Mouse (Mus musculus) neural tube, embryonic 14.5 days (tissue): Measurements from ENCODE around the gene Slc25a51. TPM values are rescaled to one million over a fixed set of nuclear protein-coding genes. Genes with fewer than 3 reads are reported as not detected.
"Not testable (repeated sequence)": the region's sequence is repeated elsewhere in the genome, so short reads cannot be mapped to it uniquely, and the experiment has no call there.

Experiments
- ATAC-seq: fragments of 200-750 bp; cut with Nextera tagmentation; 2 replicates; pipeline ENCODE4 v1.8.0; 2017; ENCODE audit warnings: low read depth, mild to moderate bottlenecking, moderate TSS enrichment, moderate library complexity
- H3K27ac ChIP-seq: fragments of 300-500 bp; sonication (generic); 2 replicates; pipeline ENCODE4 v1.5.1; 2014; ENCODE audit warnings: low read depth, mild to moderate bottlenecking, control low read depth, low read length, moderate library complexity, mixed read lengths
- H3K27me3 ChIP-seq: fragments of 300-500 bp; sonication (generic); 2 replicates; pipeline ENCODE4 v1.6.1; 2014; ENCODE audit warnings: low read length; ENCODE audit not compliant: control insufficient read depth, insufficient read depth
- H3K36me3 ChIP-seq: fragments of 300-500 bp; sonication (generic); 2 replicates; pipeline ENCODE4 v1.6.1; 2014; ENCODE audit warnings: low read length, mixed read lengths; ENCODE audit not compliant: control insufficient read depth, insufficient read depth
- H3K4me1 ChIP-seq: fragments of 300-500 bp; sonication (generic); 2 replicates; pipeline ENCODE4 v1.6.1; 2014; ENCODE audit warnings: low read length; ENCODE audit not compliant: control insufficient read depth, insufficient read depth
- H3K4me2 ChIP-seq: fragments of 300-500 bp; sonication (generic); 2 replicates; pipeline ENCODE4 v1.6.1; 2014; ENCODE audit warnings: mild to moderate bottlenecking, low read depth, low read length, control low read depth
- H3K4me3 ChIP-seq: fragments of 300-500 bp; sonication (generic); 2 replicates; pipeline ENCODE4 v1.5.1; 2014; ENCODE audit warnings: low read depth, low read length, control low read depth, mixed read lengths
- H3K9ac ChIP-seq: fragments of 300-500 bp; sonication (generic); replicated peaks from 2 replicates; pipeline ENCODE4 v1.6.1; 2014; ENCODE audit warnings: low read depth, mild to moderate bottlenecking, control low read depth, low read length, mixed read lengths
- H3K9me3 ChIP-seq: fragments of 300-500 bp; sonication (generic); 2 replicates; pipeline ENCODE4 v1.6.1; 2016; ENCODE audit warnings: low read length; ENCODE audit not compliant: control insufficient read depth
- WGBS: fragments of 180-500 bp; shearing (Covaris S2); extraction: QIAGEN DNeasy Blood & Tissue Kit; methylation state at CpG from one replicate; pipeline ENCODE4 v1.1.7; 2014; 5-methylcytosine and 5-hydroxymethylcytosine counted together
- polyA plus RNA-seq: library from polyadenylated mRNA; unstranded; fragments of >200 nt; fragmentation: Nextera tagmentation; extraction: Ambion mirVana; gene quantifications from 2 replicates; pipeline ENCODE4 v1.2.1, GENCODE M21; 2014

The Slc25a51 gene
- polyA plus RNA-seq, 1 experiment from 2014 or later: 72.3 TPM

DNA sequence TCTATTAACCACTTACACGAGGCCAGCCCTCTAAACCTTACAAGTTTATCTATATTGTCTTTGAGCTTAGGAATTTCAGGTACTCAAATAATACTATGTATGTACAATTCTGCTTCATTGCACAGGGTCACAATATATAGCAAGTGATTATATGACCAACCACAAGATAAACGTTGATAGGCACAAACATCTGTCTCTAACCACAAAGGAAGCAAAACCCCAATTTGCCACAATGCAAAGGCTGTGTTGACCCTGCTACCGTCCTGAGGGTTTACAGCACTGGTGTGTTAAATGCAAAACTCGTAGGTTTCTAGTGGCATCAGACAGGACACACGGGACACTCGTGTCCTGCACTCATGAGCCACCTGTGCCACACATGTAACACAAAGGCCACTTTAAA is 12.4 kb downstream of the Slc25a51 start:
- not testable (repeated sequence) for H3K27me3 ChIP-seq, ATAC-seq, H3K9ac ChIP-seq, H3K27ac ChIP-seq, H3K4me1 ChIP-seq, H3K4me3 ChIP-seq, H3K9me3 ChIP-seq, H3K4me2 ChIP-seq
- 88% methylated on average over 6 of the region's 6 CpGs for WGBS
- H3K36me3 ChIP-seq: peaks cover 18% of the 10 kb centered on the region

DNA sequence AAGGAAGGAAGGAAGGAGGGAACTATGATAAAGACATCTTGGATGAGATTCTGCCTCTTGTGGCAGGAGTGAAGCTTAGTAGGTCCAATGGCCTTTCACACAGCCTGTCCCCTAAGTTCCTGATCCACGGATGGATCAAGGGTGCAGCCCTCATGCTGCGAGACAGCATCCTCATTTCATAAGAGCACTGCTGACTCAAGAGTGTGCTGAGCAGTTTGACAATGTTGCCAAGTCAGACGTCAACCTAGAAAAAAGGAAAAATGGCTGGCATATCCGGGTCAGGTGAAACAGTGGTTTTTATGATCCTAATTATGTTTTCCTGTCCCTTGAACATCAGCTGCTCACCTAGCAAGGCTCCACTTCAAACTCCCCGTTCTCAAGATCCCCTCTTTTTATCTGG is 14.9 kb downstream of the Slc25a51 start:
- 90% methylated on average over 5 of the region's 5 CpGs for WGBS
- H3K9ac ChIP-seq: no peak overlapping the region
- peaks cover 6% of the 10 kb centered on the region for H3K36me3 ChIP-seq
- no peak overlapping the region for H3K27ac ChIP-seq
- no peak overlapping the region for H3K4me2 ChIP-seq
- no peak for ATAC-seq
- H3K4me1 ChIP-seq: no peaks in the 10 kb centered on the region
- no peak overlapping the region for H3K4me3 ChIP-seq
- no peaks in the 10 kb centered on the region for H3K27me3 ChIP-seq
- no peaks in the 10 kb centered on the region for H3K9me3 ChIP-seq

DNA sequence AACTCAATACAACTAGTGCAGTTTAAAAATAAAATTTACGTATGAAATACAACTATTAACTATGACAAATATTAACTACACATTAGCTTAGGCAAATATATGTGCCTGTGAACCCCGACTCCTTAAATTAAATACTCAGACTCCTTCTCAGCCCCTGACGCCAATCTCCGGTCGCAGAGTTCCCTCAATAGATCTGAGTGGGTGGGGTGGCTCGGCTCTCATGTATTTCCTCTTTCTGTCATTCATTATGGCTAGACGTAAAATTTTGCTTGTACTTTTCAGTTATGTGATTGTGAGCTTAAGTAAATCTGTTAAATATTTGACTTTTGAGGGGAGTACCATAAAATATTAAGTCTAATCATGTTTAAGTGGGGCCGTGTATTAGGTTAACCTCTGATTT is 15.6 kb downstream of the Slc25a51 start:
- H3K4me3 ChIP-seq: no peak overlapping the region
- no peak overlapping the region for H3K27ac ChIP-seq
- no peak overlapping the region for H3K9ac ChIP-seq
- no peaks in the 10 kb centered on the region for H3K27me3 ChIP-seq
- no peaks in the 10 kb centered on the region for H3K9me3 ChIP-seq
- no peak for ATAC-seq
- H3K4me1 ChIP-seq: no peaks in the 10 kb centered on the region
- 84% methylated on average over 8 of the region's 8 CpGs for WGBS
- no peak overlapping the region for H3K4me2 ChIP-seq
- no peaks in the 10 kb centered on the region for H3K36me3 ChIP-seq

DNA sequence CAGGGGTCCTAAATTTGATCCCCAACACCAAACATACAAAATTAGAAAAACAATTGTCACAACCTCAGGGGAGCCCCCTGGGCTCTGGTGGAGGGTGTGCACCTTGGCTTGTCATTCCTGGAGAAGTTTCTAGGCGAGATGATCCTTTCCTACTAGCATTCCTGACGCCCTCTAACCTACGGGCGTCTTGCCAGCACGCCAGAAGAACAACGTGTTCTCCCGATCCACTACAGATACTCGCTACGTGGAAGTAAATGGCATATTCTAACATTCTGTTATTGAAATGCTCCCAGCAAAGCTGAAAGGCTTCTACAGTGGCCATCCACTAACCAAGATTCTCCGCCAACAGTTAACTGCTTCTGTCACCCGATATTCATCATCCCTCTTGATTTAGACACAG is 16.0 kb downstream of the Slc25a51 start:
- H3K36me3 ChIP-seq: no peaks in the 10 kb centered on the region

DNA sequence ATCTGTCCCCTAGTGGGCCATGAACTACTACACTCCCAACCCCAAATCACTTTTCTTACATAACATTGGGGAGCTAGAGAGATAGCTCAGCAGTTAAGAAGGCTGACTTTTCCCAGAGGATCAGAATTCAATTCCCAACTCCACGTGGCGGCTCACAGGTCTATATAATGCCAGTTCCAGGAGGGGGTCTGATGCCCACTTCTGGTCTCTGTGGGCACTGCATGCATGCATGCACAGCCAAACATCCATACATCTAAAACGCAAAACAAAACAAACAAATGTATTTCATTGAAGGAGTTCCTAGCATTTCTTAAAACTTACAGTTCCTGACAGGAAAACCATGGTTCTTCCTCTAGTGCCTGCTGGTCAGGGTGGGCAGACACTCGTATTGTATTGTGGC is 16.5 kb downstream of the Slc25a51 start:
- 66% methylated on average over 4 of the region's 4 CpGs for WGBS

More for the DNA sequence above, 16.0 kb downstream of the Slc25a51 start:
- Histone ChIP-seq H3K4me3 (no peak overlapping the region), H3K4me2 (no peak overlapping the region), H3K9me3 (no peaks in the 10 kb centered on the region), H3K4me1 (no peaks in the 10 kb centered on the region), H3K27me3 (no peaks in the 10 kb centered on the region), H3K9ac (no peak overlapping the region), H3K27ac (no peak overlapping the region)
- no peak for ATAC-seq
- WGBS: 83% methylated on average over 11 of the region's 11 CpGs

DNA sequence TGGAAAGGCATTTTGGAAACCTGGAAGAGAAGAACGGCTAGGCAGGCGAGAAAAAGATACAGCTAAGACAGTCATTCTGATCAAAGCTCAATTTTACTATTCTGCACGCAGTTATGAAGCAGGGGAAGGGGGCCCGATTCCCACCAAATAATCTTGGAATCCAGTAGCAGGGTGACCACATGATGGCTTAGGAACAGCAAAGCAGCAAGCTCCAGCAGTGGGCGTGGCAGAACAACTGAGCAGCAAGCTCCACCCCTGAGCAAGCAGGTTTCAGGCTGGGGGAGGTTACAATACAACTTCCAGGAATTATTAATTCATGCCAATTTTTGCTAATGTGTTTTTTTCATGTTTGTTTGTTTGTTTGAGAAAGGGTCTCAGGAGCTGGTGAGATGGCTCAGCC is 21.3 kb downstream of the Slc25a51 start:
- not testable (repeated sequence) for H3K4me1 ChIP-seq, H3K36me3 ChIP-seq, H3K4me2 ChIP-seq, H3K9ac ChIP-seq, H3K9me3 ChIP-seq, H3K4me3 ChIP-seq, H3K27ac ChIP-seq, H3K27me3 ChIP-seq, ATAC-seq
- WGBS: 96% methylated on average over 5 of the region's 5 CpGs

More for the DNA sequence above, 16.5 kb downstream of the Slc25a51 start:
- no peak for ATAC-seq
- no peak overlapping the region for H3K27ac ChIP-seq
- H3K4me3 ChIP-seq: no peak overlapping the region
- H3K9ac ChIP-seq: no peak overlapping the region
- H3K27me3 ChIP-seq: no peaks in the 10 kb centered on the region
- no peaks in the 10 kb centered on the region for H3K9me3 ChIP-seq
- no peak overlapping the region for H3K4me2 ChIP-seq
- H3K36me3 ChIP-seq: no peaks in the 10 kb centered on the region
- H3K4me1 ChIP-seq: no peaks in the 10 kb centered on the region

DNA sequence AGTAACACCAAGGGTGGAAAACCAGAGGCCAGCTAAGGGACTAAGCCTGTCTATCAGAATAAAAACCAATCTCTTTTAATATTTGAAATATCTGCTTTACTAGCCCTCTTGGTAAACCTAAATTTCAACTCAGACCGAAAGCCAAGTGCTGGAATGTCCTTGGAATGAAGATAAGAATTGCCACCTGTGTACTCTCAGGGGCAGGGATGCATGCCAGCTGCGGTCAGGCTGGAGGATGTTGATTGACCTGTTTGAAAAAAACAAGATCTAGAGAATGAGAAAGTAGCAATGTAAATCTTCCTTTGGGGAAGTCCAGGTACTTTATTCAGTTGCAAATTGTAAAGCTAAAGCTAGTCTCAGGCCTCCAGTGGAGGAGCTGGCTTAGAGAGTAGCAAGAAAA is 26.4 kb downstream of the Slc25a51 start:
- H3K27ac ChIP-seq, H3K36me3 ChIP-seq, H3K9ac ChIP-seq, H3K4me3 ChIP-seq, H3K9me3 ChIP-seq, ATAC-seq, H3K4me2 ChIP-seq, H3K27me3 ChIP-seq, H3K4me1 ChIP-seq: not testable (repeated sequence)
- WGBS: 87% methylated on average over 2 of the region's 2 CpGs

DNA sequence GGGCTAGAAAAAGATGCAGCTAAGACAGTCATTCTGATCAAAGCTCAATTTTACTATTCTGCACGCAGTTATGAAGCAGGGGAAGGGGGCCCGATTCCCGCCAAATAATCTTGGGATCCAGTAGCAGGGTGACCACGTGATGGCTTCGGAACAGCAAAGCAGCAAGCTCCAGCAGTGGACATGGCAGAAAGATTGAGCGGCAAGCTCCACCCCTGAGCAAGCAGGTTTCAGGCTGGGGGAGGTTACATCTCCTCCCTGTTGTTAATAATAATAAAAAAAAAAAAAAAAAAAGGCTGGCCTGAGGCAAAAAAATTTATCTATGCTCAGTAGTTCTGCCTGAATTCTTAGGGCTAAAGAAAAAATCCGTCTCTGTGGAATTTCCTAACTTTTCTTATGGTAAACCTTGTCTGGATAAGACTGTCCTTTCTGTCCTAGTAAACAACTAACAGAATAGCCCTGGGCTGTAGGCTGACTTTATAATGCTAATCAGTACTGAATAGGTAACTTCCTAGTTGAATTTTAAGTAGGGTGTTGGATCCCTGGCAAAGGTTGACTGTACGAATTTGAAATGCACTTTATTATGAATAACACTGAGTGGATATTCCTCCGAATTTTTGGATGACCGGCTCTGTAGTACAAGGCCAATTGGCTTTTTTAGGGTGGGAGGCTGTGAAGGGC is 27.5 kb downstream of the Slc25a51 start:
- H3K4me1 ChIP-seq, ATAC-seq, H3K36me3 ChIP-seq, H3K4me2 ChIP-seq, H3K9ac ChIP-seq, H3K9me3 ChIP-seq, H3K27ac ChIP-seq, H3K4me3 ChIP-seq, H3K27me3 ChIP-seq: not testable (repeated sequence)
- 89% methylated on average over 10 of the region's 10 CpGs for WGBS

DNA sequence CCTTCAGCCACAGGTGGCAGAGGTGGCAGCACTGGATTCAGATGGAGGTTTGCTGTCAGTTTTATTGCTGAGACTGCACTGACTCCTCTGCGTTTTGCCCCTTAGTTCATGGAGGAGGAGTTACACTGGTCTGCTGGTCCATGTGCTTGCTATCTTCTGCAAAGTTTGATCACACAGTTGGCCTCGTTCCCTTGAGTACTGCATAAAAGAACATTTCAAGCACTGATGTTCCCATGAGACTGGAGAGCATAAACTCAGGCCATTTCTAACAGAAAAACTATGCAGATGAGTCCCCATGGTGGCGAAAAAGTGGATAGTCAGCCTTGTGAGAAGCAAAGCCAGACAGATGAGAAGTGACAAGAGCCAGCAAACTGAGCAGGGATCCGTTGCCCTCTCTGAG is 32.0 kb downstream of the Slc25a51 start:
- no peaks in the 10 kb centered on the region for H3K9me3 ChIP-seq
- no peak overlapping the region for H3K27ac ChIP-seq

More for the DNA sequence above, 32.0 kb downstream of the Slc25a51 start:
- H3K27me3 ChIP-seq: no peaks in the 10 kb centered on the region
- no peaks in the 10 kb centered on the region for H3K4me1 ChIP-seq
- WGBS: 84% methylated on average over 4 of the region's 4 CpGs
- H3K4me3 ChIP-seq: no peak overlapping the region
- H3K4me2 ChIP-seq: no peak overlapping the region
- H3K36me3 ChIP-seq: peaks cover 36% of the 10 kb centered on the region
- H3K9ac ChIP-seq: no peak overlapping the region
- ATAC-seq: no peak
